Mouse (Mus musculus): Measurements from ENCODE around the gene Tpcn2. TPM values are rescaled to one million over a fixed set of nuclear protein-coding genes. Genes with fewer than 3 reads are reported as not detected.

Tpcn2 gene
- polyA plus RNA-seq, 1 experiment from 2014 or later = 5.7 TPM

GRCm38 (mm10) chr7:145309877-145310276, 26.1 kb upstream of the Tpcn2 start:
- 60% methylated on average over 1 of the region's 1 CpGs for WGBS
- H3K4me1 ChIP-seq = no peaks in the 10 kb centered on the region; the same call in 1 of the 2 replicates
- no peak overlapping the region for H3K4me2 ChIP-seq
- no peak overlapping the region for H3K9ac ChIP-seq
- no peak overlapping the region for H3K4me3 ChIP-seq
- H3K9me3 ChIP-seq = no peaks in the 10 kb centered on the region
- no peak overlapping the region for H3K27ac ChIP-seq (replicated peaks)
- no peak for ATAC-seq (ENCODE audit: extremely low read depth, insufficient number of reproducible peaks, low FRiP score, low TSS enrichment)
- peaks cover 19% of the 10 kb centered on the region; the same call in 1 of the 2 replicates for H3K27me3 ChIP-seq (replicated peaks)
- no peaks in the 10 kb centered on the region for H3K36me3 ChIP-seq

- Histone ChIP-seq H3K4me1 (no peaks in the 10 kb centered on the region; the same call in 1 of the 2 replicates), H3K9ac (no peak overlapping the region), H3K27me3 (replicated peaks) (peaks cover 19% of the 10 kb centered on the region; the same call in 1 of the 2 replicates), H3K4me2 (no peak overlapping the region), H3K27ac (replicated peaks) (no peak overlapping the region), H3K4me3 (no peak overlapping the region), H3K9me3 (no peaks in the 10 kb centered on the region), H3K36me3 (no peaks in the 10 kb centered on the region)
- 47% methylated on average over 4 of the region's 4 CpGs for WGBS
- no peak for ATAC-seq (ENCODE audit: extremely low read depth, insufficient number of reproducible peaks, low FRiP score, low TSS enrichment)
Measured at GRCm38 (mm10) chr7:145308866-145309265, 25.1 kb upstream of the Tpcn2 start.

GRCm38 (mm10) chr7:145308061-145308675, 24.4 kb upstream of the Tpcn2 start:
- Histone ChIP-seq H3K4me2 (0 out of 2 replicates have a peak overlapping the region, but pooled peaks have one; percentile 5), H3K9ac (no peak overlapping the region), H3K4me3 (no peak overlapping the region), H3K27me3 (replicated peaks) (peaks cover 19% of the 10 kb centered on the region; the same call in 1 of the 2 replicates), H3K4me1 (peaks cover 1% of the 10 kb centered on the region), H3K27ac (replicated peaks) (no peak overlapping the region), H3K36me3 (no peaks in the 10 kb centered on the region), H3K9me3 (no peaks in the 10 kb centered on the region)
- WGBS = 60% methylated on average over 30 of the region's 30 CpGs
- ATAC-seq (ENCODE audit: extremely low read depth, insufficient number of reproducible peaks, low FRiP score, low TSS enrichment) = no peak

GRCm38 (mm10) chr7:145307636-145308035, 23.8 kb upstream of the Tpcn2 start:
- no peaks in the 10 kb centered on the region for H3K36me3 ChIP-seq
- no peak overlapping the region for H3K27ac ChIP-seq (replicated peaks)
- no peak overlapping the region for H3K9ac ChIP-seq
- no peak for ATAC-seq (ENCODE audit: extremely low read depth, insufficient number of reproducible peaks, low FRiP score, low TSS enrichment)
- 82% methylated on average over 10 of the region's 10 CpGs for WGBS
- H3K27me3 ChIP-seq (replicated peaks) = peaks cover 19% of the 10 kb centered on the region; the same call in 1 of the 2 replicates
- no peaks in the 10 kb centered on the region for H3K9me3 ChIP-seq
- H3K4me3 ChIP-seq = no peak overlapping the region
- H3K4me2 ChIP-seq = no peak overlapping the region
- H3K4me1 ChIP-seq = peaks cover 6% of the 10 kb centered on the region

- 0 out of 2 replicates have a peak, but pooled peaks cover 7% of the 10 kb centered on the region for H3K27me3 ChIP-seq (replicated peaks)
- no peak for ATAC-seq (ENCODE audit: extremely low read depth, insufficient number of reproducible peaks, low FRiP score, low TSS enrichment)
- H3K4me1 ChIP-seq = peaks cover 19% of the 10 kb centered on the region
- H3K9ac ChIP-seq = no peak overlapping the region
- H3K4me3 ChIP-seq = no peak overlapping the region
- no peak overlapping the region for H3K27ac ChIP-seq (replicated peaks)
- H3K9me3 ChIP-seq = no peaks in the 10 kb centered on the region
- no peak overlapping the region for H3K4me2 ChIP-seq
- 70% methylated on average over 2 of the region's 2 CpGs for WGBS
- no peaks in the 10 kb centered on the region for H3K36me3 ChIP-seq
Measured at GRCm38 (mm10) chr7:145304153-145304552, 20.3 kb upstream of the Tpcn2 start.

GRCm38 (mm10) chr7:145302488-145303285, 18.9 kb upstream of the Tpcn2 start:
- Histone ChIP-seq H3K9ac (peak overlapping the region; percentile 66), H3K4me2 (peak overlapping the region; percentile 66), H3K4me3 (peak overlapping the region; percentile 33), H3K27me3 (replicated peaks) (0 out of 2 replicates have a peak, but pooled peaks cover 2% of the 10 kb centered on the region), H3K36me3 (no peaks in the 10 kb centered on the region), H3K9me3 (no peaks in the 10 kb centered on the region), H3K4me1 (peaks cover 19% of the 10 kb centered on the region), H3K27ac (replicated peaks) (peak overlapping the region; percentile 36; the same call in 1 of the 2 replicates)
- ATAC-seq (ENCODE audit: extremely low read depth, insufficient number of reproducible peaks, low FRiP score, low TSS enrichment) = peak; percentile 64; the same call in 1 of the 2 replicates
- WGBS = 7% methylated on average over 20 of the region's 20 CpGs

GRCm38 (mm10) chr7:145301341-145302005, 17.7 kb upstream of the Tpcn2 start:
- no peak overlapping the region for H3K9ac ChIP-seq
- H3K27me3 ChIP-seq (replicated peaks) = no peaks in the 10 kb centered on the region
- H3K4me3 ChIP-seq = no peak overlapping the region
- H3K36me3 ChIP-seq = no peaks in the 10 kb centered on the region
- H3K27ac ChIP-seq (replicated peaks) = no peak overlapping the region
- peaks cover 19% of the 10 kb centered on the region for H3K4me1 ChIP-seq
- 77% methylated on average over 6 of the region's 6 CpGs for WGBS
- no peak for ATAC-seq (ENCODE audit: extremely low read depth, insufficient number of reproducible peaks, low FRiP score, low TSS enrichment)
- no peaks in the 10 kb centered on the region for H3K9me3 ChIP-seq
- H3K4me2 ChIP-seq = no peak overlapping the region

GRCm38 (mm10) chr7:145301008-145301340, 17.2 kb upstream of the Tpcn2 start:
- Histone ChIP-seq H3K27me3 (replicated peaks) (no peaks in the 10 kb centered on the region), H3K9me3 (no peaks in the 10 kb centered on the region), H3K4me3 (no peak overlapping the region), H3K27ac (replicated peaks) (no peak overlapping the region), H3K36me3 (no peaks in the 10 kb centered on the region), H3K9ac (no peak overlapping the region), H3K4me1 (peaks cover 19% of the 10 kb centered on the region), H3K4me2 (no peak overlapping the region)
- no peak for ATAC-seq (ENCODE audit: extremely low read depth, insufficient number of reproducible peaks, low FRiP score, low TSS enrichment)

- Histone ChIP-seq H3K4me2 (no peak within 1 kb of the TSS), H3K36me3 (no peaks in the 10 kb centered on the region), H3K4me1 (peaks cover 19% of the 10 kb centered on the region), H3K9me3 (no peaks in the 10 kb centered on the region), H3K27me3 (replicated peaks) (no peaks in the 10 kb centered on the region), H3K4me3 (no peak within 1 kb of the TSS), H3K9ac (no peak within 1 kb of the TSS), H3K27ac (replicated peaks) (no peak within 1 kb of the TSS)
- 29% methylated on average over 12 of the region's 13 CpGs for WGBS
- no peak for ATAC-seq (ENCODE audit: extremely low read depth, insufficient number of reproducible peaks, low FRiP score, low TSS enrichment)
Measured at GRCm38 (mm10) chr7:145300321-145301007, 16.7 kb upstream of the Tpcn2 start, which contains the start of gene Mrgprf. Gene Mrgprf, plus strand, starts transcription at chr7:145300828.

GRCm38 (mm10) chr7:145299562-145300320, 15.9 kb upstream of the Tpcn2 start:
- no peaks in the 10 kb centered on the region for H3K9me3 ChIP-seq
- no peak overlapping the region for H3K4me3 ChIP-seq
- no peaks in the 10 kb centered on the region for H3K27me3 ChIP-seq (replicated peaks)
- H3K4me2 ChIP-seq = no peak overlapping the region
- H3K36me3 ChIP-seq = no peaks in the 10 kb centered on the region
- ATAC-seq (ENCODE audit: extremely low read depth, insufficient number of reproducible peaks, low FRiP score, low TSS enrichment) = no peak
- H3K9ac ChIP-seq = no peak overlapping the region
- H3K27ac ChIP-seq (replicated peaks) = no peak overlapping the region
- 60% methylated on average over 7 of the region's 7 CpGs for WGBS
- H3K4me1 ChIP-seq = peaks cover 19% of the 10 kb centered on the region

All from heart, embryonic 13.5 days (tissue).